Mouse (Mus musculus) layer of hippocampus, adult 6 months (tissue): Measurements from ENCODE around the gene Olfr394. TPM values are rescaled to one million over a fixed set of nuclear protein-coding genes. Genes with fewer than 3 reads are reported as not detected.

Experiments
- long read RNA-seq, 2 experiments: library from polyadenylated mRNA; unstranded; transcript quantifications; one replicate each; pipeline ENCODE4 v2.0.0; 2019 to 2020
- polyA plus RNA-seq: library from polyadenylated mRNA; unstranded; fragments of <200 nt; fragmentation: Nextera tagmentation; gene quantifications from 2 replicates; pipeline ENCODE4 v1.2.3, GENCODE M21; 2021

Olfr394 gene
- not detected in 2 replicates for polyA plus RNA-seq
- long read RNA-seq, experiment 1 = 0 reads
- long read RNA-seq, experiment 2 = 0 reads

DNA sequence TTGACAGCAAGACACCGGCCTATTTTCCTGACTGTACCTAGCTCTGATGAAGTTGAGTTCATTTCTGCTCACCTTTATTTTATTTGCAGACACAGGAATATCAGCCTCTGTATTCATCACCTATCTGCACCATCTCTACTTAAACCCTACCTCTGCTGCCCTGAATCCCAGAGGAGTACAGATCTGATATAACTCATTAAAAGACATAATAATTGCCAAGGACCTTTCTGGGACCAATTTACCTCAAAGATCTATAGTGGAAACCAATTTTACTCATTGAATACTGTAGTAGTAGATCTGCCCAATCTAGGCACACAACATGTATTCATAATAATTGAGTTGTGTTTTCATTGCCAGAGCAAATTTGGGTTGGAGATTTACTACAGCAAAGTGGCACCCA is at the start of gene Olfr394:
Olfr394 (minus strand) TSS at position 101 of the 400 bp plus-strand sequence.

DNA sequence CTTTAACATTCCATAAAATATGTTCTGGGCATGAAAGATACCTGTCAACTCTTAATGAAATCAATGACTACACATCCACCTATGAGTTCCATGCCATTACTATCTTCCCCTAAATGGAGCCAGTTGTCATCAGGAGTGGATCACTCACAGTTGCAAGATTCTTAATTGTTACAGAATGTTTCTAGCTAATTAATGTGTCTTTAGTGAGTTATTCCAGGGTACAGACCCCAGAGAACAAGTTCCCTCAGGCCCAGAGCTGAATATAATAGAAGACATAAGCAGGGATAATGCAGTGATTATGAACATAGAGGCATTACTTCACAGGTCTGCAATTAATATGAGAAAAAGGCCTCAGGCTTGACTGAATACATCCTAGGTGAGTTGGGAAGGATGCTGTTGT is 45.8 kb upstream of the Olfr394 start, which contains the start of gene Olfr23:
Olfr23 (plus strand) TSS at position 301 of the 400 bp plus-strand sequence.

DNA sequence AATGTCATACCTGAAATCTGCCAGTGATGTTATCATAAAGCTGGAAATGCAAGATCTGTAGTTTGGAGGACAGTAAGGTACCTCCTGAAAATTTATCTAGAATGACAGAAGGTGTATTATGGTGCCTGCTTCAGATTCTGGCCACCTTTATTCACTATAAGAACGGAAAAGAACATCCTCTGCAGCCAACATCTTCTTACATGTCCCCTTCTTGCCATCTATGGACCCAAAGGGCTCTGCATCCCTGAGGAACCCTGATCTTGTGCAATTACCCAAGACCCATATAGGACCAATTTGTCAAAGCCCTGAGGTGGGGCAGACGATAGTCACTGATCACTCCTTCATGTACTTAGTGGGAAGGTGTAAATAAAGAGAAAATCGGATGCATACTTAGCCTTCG is 18.6 kb upstream of the Olfr394 start, which contains the start of gene Olfr395:
Olfr395 (minus strand) TSS at position 101 of the 400 bp plus-strand sequence.

GRCm38 (mm10) chr11:73851354-73851753 is 39.2 kb downstream of the Olfr394 start, which contains the start of gene Olfr393:
Olfr393 (minus strand) TSS chr11:73851454.

Other genes with a start within 250 kb of the Olfr394 start
- not detected in 2 replicates for gene Zfp735, start 202.0 kb downstream of the Olfr394 start, polyA plus RNA-seq
- gene Olfr389, start 110.1 kb downstream of the Olfr394 start, polyA plus RNA-seq = not detected in 2 replicates
- gene Olfr390, start 107.8 kb downstream of the Olfr394 start, polyA plus RNA-seq = not detected in 2 replicates
- not detected in 2 replicates for gene Olfr391-ps, start 87.7 kb downstream of the Olfr394 start, polyA plus RNA-seq
- not detected in 2 replicates for gene Olfr392, start 73.7 kb downstream of the Olfr394 start, polyA plus RNA-seq
- not detected in 2 replicates for gene Olfr393, start 39.3 kb downstream of the Olfr394 start, polyA plus RNA-seq
- gene Olfr395, start 18.5 kb upstream of the Olfr394 start, polyA plus RNA-seq = not detected in 2 replicates
- gene Olfr23, start 45.9 kb upstream of the Olfr394 start, polyA plus RNA-seq = not detected in 2 replicates
- not detected in 2 replicates for gene Olfr397, start 70.0 kb upstream of the Olfr394 start, polyA plus RNA-seq
- not detected in 2 replicates for gene Olfr398, start 99.6 kb upstream of the Olfr394 start, polyA plus RNA-seq
- not detected in 2 replicates for gene Olfr139, start 165.8 kb upstream of the Olfr394 start, polyA plus RNA-seq
- not detected in 2 replicates for gene Olfr399, start 165.8 kb upstream of the Olfr394 start, polyA plus RNA-seq
- gene Zfp616, start 179.2 kb upstream of the Olfr394 start, polyA plus RNA-seq = not detected in 2 replicates
- gene Olfr401, start 222.9 kb upstream of the Olfr394 start, polyA plus RNA-seq = not detected in 2 replicates